Mouse (Mus musculus): ENCODE data around the gene Midn.

Gene Midn

GRCm38 (mm10) chr10:80130403-80131031, 17.6 kb upstream of the Midn start:
- DNase-seq, result peak; percentile 74

DNA sequence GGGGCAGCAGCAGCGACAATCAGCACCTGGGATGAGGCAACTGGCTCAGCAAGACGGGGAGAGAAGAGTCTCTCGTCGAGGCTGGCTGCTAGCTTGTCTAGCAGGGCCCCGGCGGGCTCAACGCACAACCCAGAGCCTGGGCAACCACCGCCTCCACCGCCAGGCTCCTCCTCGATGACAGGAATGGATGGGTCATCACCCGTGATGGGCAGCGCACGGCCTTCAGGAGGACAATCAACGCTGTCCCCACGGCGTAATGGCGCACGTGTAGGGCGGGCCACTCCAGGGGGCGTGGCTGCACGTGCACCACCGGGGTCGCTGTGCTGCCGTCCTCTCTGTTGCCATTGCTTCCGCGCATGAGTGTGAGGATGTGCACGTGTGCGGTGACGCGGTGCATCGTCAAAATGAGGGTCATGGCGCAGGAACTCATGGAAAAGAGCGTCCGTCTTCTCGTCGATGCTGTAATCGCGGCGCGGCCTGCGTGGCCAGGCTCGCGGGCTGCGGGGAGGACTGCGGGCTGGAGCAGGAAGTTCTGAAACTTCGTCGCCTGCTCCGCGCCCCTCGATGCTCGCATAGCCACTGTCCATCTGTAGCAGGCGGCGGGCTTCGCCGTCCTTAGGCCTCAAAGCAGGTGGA, 16.6 kb upstream of the Midn start:
- no peak for DNase-seq

DNA sequence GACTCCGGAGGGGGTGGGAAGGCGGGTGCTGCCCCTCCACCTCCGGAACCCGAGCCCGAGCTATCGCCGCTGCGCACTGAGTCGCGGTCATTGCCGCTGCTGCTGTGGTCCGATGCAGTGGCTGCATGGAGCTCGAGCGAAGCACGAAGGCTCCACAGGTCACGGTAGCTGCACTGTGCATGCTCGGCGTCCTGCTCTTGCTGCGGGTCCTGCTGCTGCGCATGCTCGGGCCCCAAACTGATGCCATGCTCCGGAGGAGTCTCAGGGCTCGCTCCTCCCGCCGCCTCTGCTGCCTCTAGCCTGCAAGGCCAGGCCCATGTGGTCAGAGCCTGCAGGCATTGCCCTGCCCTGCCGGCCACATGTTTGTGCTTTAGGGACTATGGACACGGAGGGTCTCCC, 16.1 kb upstream of the Midn start:
- DNase-seq, result no peak

DNA sequence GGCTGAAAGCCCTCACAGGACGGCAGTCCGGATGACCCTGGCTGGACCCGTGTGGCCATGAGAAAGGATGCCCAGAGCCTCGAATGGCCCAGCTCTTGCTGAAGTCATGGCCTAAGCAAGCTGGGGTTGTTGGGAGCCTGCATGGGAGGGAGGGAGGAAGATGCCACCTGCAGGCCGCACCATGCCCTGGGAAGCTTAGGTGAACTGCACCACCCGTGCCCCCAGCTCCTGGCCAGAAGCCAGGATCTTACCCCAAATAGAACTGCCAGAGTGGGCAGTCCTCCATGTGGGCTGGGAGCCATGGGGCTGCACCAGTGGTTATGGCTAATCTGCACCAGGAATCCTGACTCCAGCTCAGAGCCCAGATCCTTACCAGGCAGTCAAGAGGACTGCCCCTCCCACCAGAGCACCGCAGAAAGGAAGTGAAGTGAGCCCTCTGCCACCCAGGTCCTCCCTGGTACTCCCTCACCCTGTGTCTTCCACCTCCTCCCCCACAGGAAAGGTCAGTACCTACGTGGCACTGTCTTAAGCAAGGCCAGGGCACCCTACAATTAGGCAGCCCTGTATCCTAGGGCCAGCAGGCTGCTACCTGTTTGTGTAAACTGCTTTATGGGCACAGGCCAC, 14.7 kb upstream of the Midn start:
- no peak for DNase-seq

DNA sequence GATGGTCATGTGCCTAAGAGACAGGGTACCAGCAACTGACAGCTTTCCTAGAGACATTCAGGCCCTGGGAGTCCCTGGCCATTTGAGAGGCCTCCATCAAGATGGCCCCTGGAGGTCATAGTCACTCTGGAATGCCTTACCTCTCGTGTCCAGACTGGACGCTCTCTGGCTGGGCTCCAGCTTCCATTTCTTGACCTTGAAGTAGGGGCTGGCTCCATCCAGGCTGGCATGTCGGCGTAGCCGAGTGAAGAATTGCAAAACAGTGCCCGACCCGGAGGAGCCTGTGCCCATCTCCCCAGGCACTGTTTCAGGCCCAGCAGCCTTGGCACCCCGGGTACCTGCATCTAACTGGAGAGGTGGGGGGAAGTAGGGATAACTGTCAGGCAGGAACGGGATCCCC, 13.7 kb upstream of the Midn start:
- DNase-seq, result no peak

- DNase-seq, result no peak
Observed at GRCm38 (mm10) chr10:80135161-80135560, 12.9 kb upstream of the Midn start.

DNA sequence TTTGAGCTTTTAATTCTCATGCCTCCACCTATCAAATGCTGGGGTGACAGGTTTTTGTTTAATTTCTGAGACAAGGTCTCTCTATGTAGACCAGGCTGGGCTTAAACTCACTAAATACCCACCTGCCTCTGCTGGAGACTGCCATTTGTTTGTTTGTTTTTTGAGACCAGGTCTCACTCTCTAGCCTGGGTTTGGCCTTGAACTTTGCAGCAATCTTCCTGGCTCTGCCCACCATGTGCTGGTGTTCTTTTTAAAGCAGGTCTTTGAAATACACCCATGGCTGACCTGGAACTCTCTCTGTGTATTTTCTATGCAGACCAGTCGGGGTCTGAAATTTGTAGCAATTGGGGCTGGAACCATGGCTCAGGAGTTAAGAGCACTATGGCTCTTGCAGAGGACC, 12.4 kb upstream of the Midn start:
- no peak for DNase-seq

- no peak for DNase-seq
Observed at GRCm38 (mm10) chr10:80136179-80136951, 11.7 kb upstream of the Midn start.

DNA sequence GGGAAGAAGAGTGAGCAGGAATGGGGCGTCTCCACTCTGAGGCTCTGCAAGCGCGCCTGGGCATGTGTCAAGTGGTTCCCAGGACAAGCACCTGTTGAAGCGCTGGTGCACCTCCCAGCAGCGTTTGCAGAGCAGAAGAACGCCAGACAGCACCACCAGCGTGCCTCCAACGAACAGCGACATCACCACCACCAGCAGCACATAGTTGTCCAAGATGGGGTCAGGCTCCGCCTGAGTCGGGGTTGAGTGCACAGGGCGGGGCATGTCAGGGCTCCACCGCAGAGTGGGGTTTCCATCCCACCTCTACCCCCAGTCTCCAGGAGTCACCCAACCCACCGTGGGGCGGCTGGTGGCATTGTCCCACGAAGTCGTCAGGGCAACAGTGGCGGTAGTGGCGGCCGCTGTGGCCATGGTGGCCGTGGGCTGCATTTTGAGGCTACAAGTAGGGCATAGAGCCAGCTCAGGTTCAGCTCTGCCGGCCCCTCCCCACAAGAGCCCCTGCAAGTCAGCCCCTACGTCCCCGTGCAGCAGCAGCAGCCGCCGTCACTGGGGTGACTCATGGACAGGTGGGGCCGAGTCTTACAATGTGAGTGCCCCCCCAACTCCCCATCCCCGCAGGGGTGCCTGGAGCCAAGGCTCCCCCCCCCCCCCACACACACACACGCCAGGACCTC, 11.0 kb upstream of the Midn start:
- DNase-seq, result no peak

DNA sequence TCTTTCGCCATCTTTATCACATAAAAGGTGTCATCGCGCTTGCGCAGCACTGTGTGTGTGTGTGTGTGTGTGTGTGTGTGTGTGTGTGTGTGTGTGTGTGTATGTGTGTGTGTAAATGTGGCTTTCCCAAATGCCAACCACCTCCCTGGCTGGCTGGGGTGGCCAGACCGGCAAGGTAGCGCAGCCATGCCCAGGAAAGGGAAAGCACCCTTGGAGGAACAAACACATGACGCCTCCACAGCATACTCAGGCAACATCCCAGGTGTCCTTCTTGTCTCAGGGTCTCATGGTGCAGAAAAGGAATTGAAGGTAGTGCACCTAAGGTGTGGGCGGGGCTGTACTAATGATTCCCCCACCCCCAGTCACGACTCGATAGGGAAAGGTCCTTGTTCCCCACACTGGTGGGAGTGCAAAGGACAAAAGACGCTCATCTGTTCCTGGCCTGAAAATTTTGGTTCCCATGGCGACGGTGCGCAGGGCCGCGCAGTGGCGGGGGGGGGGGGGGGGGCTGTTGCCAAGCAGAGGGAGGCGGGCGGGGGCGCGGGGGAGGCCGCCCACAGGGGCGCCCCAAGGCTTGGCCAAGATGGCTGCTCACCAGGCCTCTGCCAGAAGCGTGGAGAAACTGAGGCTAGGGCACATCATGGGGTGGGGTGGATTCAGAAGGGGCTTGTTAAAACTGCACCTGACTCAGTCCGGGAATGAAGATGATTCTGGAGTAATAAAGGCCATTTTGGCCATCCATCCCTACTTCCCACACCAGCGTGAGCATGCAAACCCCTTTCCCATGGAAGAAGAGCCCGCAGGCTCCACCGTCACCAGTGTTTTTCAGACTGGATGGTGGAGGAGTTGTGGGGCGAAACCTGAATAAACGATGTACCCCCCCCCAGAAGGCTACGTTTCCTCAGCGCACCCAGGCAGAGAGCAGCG, 10.2 kb upstream of the Midn start:
- DNase-seq, result no peak

- DNase-seq, result peak; percentile 74
Observed at GRCm38 (mm10) chr10:80138553-80139438, 9.3 kb upstream of the Midn start, which contains the start of gene Atp5d. Gene Atp5d, plus strand, starts transcription at chr10:80138632.

GRCm38 (mm10) chr10:80139439-80139775, 8.7 kb upstream of the Midn start:
- DNase-seq, result no peak

DNA sequence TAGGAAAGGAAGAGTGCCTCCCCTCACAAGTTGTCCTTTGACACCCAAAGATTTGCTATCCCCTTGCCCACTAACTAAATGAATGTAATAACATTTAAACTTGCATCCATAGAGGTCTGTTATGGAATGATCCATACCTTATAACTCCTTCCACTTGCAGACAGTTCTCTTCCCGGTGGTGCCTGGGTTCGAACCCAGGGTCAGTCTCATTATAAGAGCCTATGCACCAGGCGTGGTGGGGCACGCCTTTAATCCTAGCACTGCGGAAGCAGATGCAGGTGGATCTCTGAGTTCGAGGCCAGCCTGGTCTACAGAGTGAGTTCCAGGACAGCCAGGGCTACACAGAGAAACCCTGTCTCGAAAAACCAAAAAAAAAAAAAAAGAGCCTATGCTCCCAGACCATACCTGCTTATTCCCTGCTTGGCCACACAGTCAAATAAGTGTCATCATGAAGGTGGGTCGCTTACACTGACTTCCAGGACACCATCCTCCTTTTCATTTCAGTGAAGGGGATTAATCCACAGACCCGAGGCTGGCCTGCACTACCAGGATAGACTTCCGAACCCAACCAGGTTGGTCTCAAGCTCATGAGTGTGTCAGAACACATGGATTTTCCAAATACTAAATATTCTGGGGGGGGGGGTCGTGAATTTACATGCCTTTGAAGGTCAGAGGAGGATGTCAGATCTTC, 8.0 kb upstream of the Midn start:
- no peak for DNase-seq

- DNase-seq, result no peak
Observed at GRCm38 (mm10) chr10:80140666-80141035, 7.4 kb upstream of the Midn start, which contains the start of gene Cbarp. Gene Cbarp, minus strand, starts transcription at chr10:80140835.

GRCm38 (mm10) chr10:80141243-80141642, 6.8 kb upstream of the Midn start:
- DNase-seq, result peak; percentile 95

DNA sequence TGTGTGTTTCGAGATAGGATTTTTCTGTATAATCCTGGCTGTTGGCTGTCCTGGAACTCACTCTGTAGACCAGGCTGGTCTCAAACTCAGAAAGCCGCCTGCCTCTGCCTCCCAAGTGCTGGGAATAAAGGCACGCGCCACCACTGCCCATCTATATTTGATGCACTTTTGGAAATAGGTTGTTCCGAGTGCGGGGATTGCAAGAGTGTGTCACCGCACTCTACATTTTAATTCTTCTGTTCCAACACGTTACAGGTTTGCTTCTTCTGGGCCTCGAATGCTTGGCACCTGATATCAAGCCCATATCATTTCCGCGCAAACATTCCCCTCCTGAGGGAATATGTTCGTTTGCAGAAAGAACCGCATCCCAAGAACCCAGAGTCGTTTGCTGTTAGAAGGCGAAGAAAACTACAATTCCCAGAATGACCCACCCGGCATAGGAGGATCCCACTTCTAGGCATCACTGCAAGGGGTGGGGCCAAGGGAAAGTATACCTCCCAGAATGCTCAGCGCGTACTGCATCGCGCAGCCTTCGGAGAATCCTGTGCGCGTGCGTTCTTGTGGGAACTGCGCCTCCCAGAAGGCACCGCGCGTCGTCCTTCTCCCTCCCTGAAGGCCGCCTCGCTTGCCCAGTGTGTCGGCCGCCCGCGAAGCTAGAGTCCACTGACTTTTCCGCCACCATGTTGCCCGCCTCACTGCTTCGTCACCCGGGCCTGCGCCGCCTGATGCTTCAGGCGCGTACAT, 6.1 kb upstream of the Midn start:
- peak; percentile 94 for DNase-seq

GRCm38 (mm10) chr10:80142530-80142925, 5.5 kb upstream of the Midn start:
- DNase-seq, result no peak

GRCm38 (mm10) chr10:80143664-80144063, 4.4 kb upstream of the Midn start:
- DNase-seq, result no peak

DNA sequence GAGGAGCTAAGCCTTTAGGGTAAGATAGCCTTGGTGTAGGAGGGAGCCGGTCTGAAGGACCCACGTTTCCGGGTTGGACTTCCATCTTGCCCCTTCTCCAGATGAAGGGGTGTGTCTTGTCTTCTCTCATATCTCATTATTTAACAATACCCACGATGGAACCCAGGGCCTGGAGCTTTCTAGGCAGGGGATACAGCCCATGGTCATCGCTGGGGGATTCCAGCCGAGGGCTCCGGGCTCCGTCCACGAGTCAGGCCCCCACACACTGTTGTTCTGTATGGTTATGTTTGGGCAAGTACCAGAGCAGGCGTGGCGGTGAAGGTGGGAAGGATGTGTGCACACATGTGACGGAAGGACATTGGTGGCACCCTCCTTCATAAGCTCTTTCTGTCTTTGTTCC, 3.9 kb upstream of the Midn start:
- no peak for DNase-seq

Measured in kidney, adult 18-20 months (tissue).